Mouse (Mus musculus) c-Kit-positive CD71-negative TER-119-negative erythroid progenitor cells, embryonic 14.5 days (primary cell): ENCODE data around the gene Krtap3-2.
"Not testable (repeated sequence)": the region's sequence is repeated elsewhere in the genome, so short reads cannot be mapped to it uniquely, and the experiment has no call there.

Source experiments
- DNase-seq: peaks from one replicate; pipeline ENCODE4 v3.0.0-alpha.2; 2013; ENCODE audit warnings: low read depth

Gene Krtap3-2

DNA sequence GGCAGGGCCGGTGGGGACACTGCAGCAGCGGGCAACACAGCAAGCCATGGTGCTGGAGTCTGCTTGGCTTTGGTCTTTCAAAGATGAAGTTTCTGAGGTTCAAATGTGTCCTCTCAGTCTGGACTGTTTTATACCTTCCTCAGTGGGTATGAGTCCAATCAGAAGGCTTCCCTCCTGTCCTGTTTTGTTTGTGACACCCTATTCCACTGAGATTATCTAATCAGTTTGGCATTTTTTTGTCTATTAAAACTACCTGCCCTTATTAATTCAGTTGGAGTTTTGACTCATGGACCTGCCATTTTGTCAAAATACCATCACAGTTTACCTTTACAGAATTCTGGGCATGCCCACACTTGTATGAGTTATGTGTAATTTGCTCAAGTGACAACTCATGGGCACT lies at the start of gene Krtap3-2:
TSS of gene Krtap3-2 (minus strand) at position 101 of the 400 bp plus-strand sequence.
- no peak for DNase-seq

DNA sequence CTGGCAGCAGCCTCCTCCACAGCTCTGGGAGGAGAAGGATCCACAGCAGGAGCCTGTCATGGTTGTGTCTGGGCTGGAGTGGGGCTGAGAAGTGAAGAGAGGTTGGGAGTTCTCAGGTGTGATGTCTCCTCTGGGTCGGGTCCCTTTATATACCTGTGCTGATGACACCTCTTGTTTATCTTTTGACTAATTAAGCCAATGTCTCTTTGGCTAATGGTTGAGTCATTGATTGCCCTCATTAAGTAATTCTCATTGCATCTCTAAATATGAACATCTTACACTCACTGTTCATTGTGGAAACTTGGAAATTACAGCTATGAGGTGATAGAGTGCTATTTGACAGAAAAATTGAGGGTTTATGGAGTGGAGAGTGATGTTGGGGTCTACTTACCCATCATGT lies 46.6 kb upstream of the Krtap3-2 start, which contains the start of gene Gm11938:
TSS of gene Gm11938 (minus strand) at position 101 of the 400 bp plus-strand sequence.
- DNase-seq, result not testable (repeated sequence)

DNA sequence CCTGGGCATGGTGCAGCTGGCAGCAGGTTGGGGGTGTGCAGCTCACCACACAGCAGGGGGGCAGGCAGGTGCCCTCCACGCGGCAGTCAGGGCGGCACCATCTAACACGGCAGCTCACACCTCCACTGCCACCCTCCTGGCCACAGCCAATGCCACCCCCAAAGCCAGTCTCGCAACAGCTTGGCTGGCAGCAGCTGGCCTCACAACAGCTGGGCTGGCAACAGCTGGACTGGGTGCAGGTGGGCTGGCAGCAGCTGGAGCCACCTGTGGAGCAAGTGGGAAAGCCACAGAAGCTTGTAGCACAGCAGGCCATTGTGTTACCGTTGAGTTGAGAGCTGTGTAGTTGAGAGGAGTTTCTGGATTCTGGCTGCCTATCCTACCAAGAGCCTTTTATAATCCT lies 41.1 kb upstream of the Krtap3-2 start, which contains the start of gene Krtap9-3:
TSS of gene Krtap9-3 (minus strand) at position 364 of the 400 bp plus-strand sequence.
- not testable (repeated sequence) for DNase-seq

DNA sequence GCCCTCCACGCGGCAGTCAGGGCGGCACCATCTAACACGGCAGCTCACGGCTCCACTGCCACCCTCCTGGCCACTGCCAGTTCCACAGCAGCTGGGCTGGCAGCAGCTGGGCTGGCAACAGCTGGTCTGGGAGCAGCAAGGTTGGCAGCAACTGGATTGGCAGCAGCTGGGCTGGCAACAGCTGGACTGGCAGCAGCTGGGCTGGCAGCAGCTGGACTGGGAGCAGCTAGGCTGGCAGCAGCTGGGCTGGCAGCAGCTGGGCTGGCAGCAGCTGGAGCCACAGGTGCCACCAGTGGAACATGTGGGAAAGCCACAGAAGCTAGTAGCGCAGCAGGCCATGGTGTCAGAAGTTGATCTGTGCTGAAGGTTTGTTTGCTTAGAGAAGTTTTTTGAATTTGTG lies 34.3 kb upstream of the Krtap3-2 start, which contains the start of gene Krtap1-3:
TSS of gene Krtap1-3 (minus strand) at position 359 of the 400 bp plus-strand sequence.
- DNase-seq, result no peak

DNA sequence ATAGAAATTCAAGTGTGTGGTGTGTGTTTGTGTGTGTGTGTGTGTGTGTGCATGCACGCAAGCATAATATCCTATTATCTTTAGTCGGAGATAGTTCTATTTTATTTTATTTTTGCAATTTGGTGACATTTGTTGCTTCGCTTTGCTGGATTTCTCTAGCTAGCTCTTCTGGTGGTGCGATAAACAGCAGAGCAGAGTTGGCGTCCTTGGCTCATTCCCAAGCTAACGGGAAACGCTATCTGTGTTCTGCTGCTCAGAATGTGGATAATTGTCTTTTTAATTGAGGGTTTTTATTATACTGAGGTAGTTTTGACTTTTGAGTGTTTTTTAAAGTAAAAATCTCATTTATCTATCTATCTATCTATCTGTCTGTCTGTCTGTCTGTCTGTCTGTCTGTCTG lies 28.4 kb upstream of the Krtap3-2 start:
- DNase-seq, result no peak

DNA sequence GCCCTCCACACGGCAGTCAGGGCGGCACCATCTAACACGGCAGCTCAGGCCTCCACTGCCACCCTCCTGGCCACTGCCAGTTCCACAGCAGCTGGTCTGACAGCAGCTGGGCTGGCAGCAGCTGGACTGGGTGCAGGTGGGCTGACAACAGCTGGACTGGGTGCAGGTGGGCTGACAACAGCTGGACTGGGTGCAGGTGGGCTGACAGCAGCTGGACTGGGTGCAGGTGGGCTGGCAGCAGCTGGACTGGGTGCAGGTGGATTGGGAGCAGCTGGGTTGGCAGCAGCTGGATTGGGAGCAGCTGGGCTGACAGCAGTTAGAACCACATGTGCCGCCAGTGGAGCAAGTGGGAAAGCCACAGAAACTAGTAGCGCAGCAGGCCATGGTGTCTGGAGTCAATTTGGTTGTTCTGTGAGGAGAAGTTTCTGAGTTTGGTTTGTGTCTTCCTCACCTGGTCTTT lies 26.6 kb upstream of the Krtap3-2 start, which contains the start of gene Krtap1-4:
TSS of gene Krtap1-4 (minus strand) at position 410 of the 460 bp plus-strand sequence.
- no peak for DNase-seq

DNA sequence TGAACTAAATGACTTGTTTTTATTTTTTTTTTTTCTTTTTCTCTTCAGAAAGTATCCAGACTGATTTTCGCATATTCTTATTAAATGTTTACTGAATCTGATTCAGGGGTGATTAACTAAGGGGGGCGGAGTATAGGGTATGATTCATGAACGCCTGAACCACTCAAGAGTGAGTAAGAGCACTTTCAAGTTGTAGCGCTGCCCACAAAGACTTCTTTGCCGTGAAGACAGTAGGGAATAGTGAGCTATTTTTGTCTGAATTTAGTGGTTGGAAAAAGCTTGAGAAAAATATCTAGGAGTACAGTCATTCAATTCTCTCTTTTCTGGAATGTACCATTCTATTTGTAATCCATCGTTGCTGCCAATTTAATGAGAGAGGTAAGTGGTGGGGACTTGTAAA lies 24.9 kb upstream of the Krtap3-2 start:
- DNase-seq, result no peak

DNA sequence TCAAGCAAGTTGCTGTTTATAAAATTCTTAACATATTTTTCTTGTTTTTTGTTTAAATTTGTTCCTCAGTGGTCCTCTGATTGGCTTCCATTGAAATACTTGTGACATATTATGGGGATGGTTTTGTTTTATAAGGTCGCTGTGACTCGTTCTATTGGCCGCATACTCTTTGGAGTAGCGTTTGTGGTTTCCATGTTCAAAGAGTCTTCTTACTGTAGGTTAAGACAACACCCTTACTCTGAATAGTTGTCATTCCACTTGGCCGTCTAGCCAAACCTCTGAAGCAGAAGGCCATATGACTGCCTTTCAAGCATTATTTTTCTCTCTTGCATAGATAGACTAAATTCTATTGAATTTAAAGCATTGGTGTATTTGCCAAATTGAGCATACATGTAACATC lies 24.4 kb upstream of the Krtap3-2 start:
- no peak for DNase-seq

DNA sequence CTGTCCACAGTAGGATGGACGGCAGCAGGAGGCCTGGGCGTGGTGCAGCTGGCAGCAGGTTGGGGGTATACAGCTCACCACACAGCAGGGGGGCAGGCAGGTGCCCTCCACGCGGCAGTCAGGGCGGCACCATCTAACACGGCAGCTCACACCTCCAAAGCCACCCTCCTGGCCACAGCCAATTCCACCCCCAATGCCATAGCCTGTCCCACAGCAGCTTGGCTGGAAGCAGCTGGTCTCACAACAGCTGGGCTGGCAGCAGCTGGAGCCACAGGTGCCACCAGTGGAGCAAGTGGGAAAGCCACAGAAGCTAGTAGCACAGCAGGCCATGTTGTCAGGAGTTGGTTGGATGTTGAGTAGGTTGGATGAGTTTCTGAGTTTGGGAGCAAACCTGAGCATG lies 24.0 kb upstream of the Krtap3-2 start, which contains the start of gene Krtap1-5:
TSS of gene Krtap1-5 (minus strand) at position 381 of the 400 bp plus-strand sequence.
- no peak for DNase-seq

DNA sequence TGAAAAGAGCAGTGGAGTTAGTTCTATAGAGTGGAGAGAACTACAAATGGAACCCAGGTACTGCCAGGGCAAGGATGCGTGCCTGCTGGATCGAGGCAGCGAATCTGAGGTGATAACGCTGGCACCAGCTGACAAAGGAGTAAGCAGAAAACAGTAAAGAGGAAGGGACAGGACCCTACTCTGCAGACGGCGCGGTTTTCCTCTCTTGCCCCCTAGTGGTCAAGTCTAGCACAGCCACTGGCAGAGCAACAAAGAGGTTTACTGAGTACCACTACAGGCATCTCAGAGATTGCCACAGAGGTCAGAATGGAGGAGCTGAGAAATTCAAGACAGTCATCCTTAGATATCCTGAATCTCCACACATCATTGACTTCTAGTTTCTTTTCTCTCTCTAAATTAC lies 17.5 kb upstream of the Krtap3-2 start:
- peak; percentile 42 for DNase-seq

DNA sequence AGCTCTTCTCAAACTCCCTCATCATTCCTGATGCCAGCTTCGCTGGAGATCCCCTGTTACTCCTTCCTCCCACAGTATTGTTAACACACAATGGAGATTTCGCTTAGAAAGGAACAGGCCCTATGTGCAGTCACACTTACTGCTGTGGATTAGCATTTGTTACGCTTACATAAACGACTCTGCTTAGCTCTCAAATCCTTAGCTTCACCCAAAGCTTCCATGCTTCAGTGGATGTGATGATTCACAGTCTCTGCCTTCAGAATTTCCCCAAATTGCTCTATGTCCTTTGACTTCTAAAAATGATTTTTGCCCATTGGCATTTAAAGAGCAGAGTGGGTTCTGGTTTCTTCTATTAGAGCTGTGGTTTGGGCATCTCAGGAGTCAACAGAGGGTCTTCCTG lies 16.5 kb upstream of the Krtap3-2 start:
- no peak for DNase-seq

DNA sequence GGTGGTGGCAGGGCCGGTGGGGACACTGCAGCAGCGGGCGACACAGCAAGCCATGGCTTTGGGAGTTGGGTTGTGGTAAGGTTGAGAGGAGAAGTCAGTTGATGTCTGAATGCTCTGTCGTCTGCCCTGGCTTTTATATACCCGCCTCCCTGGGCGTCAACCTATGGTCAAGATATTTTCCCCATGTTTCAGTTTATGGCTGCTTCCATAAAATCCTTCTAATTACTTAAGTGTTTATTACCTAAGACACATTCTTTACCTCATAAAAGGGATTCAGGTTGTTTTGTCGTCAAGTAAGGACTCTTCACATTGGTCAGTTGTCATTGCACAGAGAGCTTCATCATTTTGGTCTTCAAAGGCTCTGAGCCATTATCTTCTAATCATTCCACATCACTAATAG lies 9.9 kb upstream of the Krtap3-2 start, which contains the start of gene Krtap3-1:
TSS of gene Krtap3-1 (minus strand) at position 101 of the 400 bp plus-strand sequence.
- no peak for DNase-seq

DNA sequence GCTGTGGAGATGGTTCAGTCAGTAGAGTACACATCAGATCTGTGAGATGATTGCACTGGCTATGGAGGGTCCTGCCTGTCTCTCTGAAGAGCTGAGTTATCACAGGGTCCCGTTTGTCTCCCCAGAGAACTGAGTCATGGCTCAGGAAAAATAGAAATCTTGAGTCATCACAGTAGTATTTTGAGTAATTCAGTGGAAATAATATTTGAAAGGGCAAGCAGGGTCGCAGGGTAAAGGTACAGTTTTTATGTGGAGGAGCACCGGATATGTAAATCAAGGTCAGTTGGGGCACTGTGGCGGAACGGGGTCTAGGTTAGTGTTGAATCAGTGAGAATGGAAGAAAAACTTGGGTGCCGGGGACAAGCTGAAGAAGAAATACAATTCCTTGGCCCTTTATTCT lies 5.9 kb upstream of the Krtap3-2 start:
- no peak for DNase-seq

DNA sequence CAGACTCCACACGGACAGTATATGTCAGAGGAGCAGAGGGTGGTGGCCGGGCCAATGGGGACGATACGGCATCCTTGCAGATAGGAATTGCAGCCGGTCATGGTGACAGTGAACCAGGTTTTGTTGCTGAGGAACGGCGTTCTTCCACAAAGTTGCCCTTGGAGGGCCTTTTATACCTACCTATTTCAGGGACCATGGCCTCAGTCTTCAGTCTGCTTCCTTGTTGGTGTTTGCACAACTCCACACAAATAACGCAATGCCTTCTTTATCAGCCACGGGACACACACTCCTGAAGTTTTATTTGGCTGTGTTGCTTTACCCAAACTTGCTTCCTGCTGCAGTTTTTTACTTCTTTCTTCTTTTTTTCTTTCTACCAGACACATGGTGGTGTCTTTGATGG lies 2.7 kb upstream of the Krtap3-2 start, which contains the start of gene Gm11939:
TSS of gene Gm11939 (minus strand) at position 101 of the 400 bp plus-strand sequence.
- DNase-seq, result no peak

DNA sequence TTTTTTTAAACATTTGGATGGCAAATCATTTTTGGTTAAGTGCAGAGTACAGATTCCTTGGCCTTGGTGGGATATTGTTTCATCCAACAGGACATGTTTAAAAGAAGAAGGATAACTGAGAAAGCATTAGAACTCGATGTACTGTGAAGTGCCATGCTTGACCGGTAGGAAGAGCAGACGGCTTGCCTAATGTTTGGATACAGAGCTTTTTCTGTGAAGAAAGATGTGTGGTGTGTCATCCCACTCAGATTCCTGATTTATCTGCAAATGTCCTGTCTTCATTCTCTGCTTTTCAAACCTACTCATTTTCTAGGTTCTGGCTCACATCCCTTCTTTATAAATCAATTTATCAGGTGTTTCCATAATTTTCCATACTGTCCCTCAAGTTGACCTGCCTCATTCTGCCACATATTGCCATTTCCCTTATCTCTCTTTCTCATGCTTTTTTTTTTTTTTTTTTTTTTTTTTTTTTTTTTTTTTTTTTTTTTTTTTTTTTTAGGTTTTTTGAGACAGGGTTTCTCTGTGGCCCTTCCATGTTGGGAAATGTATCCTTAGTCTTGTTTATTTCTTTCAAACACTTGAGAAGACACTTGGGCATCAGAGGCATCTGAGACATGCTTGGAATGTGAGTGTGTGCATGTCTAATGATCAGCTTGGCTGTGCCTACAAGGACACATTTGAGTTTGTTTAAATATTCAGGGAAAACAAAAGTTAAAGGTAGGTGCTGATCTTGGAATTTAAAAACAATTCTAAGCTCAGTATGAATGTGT lies 1.5 kb upstream of the Krtap3-2 start:
- DNase-seq, result no peak

DNA sequence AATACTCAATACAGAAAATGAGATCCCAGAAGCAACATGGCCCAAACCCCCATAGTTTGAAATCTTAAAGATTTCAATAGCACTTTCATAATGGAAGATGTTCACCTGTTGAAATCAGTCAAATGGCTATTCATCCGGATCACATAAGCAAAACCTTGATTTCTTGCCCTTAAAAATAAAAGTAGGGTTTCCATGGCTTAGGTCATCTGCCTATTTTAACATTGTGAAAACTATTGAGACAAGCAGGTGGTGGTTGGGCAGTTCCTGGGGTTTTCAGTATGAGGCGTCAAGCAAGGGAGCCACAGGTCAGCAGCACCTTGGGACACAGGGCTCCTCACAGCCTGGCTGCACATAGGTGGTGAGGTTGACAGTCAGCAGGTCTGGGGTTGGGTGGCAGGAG lies 458 bp downstream of the Krtap3-2 start:
- DNase-seq, result no peak

DNA sequence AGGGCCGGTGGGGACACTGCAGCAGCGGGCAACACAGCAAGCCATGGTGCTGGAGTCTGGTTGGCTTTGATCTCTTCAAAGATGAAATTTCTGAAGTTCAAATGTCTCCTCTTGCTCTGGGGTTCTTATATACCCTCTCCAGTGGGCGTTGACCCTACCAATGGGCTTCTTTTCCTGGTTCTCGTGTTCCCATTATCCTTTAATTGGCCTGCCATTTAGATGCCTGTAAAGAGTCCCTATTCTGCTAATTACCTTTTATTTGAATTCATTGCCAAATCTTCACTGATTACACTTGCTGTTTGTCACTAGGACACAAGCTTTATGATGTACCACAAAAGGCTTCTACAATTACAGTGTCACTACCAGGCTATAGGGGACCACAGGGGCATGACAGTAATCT lies 5.9 kb downstream of the Krtap3-2 start, which contains the start of gene Krtap3-3:
TSS of gene Krtap3-3 (minus strand) at position 101 of the 400 bp plus-strand sequence.
- no peak for DNase-seq

DNA sequence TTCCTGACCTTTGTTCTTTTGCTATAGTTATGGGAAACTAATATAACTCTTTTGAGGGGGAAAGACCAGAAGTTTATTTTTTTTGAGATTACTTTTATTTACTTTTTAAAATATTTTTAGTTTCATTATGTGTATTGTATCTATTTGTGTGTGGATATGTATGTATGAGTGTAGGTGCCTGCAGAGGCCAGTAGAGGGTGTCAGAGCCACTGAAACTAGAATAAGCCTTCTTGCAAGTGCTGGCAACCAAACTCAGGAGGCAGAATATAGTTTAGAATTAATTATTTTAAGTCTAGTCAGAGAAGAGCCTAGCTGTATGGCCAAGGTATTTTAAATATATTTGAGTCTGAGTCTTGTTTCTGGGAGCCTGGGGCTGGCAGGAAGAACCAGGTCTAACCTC lies 8.8 kb downstream of the Krtap3-2 start:
- DNase-seq, result no peak

DNA sequence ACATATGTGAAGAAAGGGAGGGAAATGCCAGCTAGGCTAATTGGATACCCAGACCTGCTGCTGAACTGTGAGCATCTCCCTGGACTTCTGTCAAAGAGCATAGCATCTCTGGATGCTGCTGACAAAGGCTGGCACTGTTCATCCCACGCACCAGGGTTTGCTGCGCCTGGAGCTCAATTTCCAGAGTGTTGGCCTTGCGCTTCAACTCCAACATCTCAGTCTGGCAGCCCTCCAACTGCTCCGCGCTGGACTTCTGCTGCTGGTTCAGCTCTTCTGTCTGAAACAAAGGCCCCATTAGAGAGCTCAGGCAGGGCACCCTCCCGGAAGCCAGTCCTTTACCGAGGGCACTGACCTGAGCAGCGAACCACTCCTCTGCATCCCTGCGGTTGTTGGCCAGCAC lies 16.9 kb downstream of the Krtap3-2 start:
- DNase-seq, result no peak

DNA sequence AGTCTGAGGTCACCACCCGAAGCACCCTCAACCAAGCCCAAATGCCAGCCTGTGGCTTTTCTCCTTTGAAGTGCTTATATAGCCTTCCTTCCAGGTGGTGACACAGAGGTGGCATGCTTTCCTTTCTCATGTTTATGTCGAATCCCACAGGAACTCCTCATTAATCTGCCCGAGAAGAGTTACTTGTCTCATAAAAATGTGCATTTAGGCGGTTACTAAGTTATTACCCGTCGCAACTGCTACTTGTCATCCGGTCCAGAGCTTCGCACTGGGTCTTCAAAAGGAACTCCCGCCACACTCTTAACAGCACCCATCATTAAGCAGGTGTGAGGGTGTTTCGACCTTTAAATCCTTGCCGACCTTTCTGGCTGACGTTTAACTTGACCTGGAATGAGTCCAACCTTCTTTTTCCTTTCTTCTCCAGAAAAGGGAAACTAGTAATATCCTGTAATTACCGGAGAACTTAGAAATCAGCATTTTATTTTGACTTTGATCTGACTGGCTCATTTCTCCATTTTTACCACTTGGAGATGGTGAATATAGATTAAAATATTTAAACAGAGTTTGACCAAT lies 35.3 kb downstream of the Krtap3-2 start, which contains the start of gene Krt39:
TSS of gene Krt39 (minus strand) at position 51 of the 573 bp plus-strand sequence.
- DNase-seq, result no peak

DNA sequence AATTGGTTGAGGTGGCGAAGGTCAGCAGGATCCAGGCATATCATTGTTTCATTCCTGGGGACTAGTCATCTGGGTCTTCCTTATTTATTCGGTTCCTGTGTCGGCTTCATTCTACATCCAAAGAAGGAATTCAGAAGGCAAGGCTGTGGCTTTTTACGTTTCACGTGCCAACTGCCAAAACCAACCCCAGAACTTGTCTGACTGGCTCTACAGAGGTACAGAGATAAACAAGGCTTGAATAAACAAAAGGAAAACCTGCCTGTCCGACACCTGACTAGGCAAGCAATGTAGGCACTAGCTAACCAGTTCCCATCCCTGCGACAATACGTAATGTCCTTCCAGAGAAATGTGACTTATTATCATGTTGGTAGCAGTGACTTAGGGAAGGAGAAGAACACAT lies 42.6 kb downstream of the Krtap3-2 start:
- no peak for DNase-seq
